Mouse (Mus musculus): ENCODE data around the gene Nags. TPM values are rescaled to one million over a fixed set of nuclear protein-coding genes. Genes with fewer than 3 reads are reported as not detected.

Nags gene
- not detected for polyA plus RNA-seq (2014; fragmentation: Illumina TruSeq; extraction: RNeasy Lipid Tissue Mini Kit (QIAGEN cat#74804); ENCODE audit: low read depth, low replicate concordance)

DNA sequence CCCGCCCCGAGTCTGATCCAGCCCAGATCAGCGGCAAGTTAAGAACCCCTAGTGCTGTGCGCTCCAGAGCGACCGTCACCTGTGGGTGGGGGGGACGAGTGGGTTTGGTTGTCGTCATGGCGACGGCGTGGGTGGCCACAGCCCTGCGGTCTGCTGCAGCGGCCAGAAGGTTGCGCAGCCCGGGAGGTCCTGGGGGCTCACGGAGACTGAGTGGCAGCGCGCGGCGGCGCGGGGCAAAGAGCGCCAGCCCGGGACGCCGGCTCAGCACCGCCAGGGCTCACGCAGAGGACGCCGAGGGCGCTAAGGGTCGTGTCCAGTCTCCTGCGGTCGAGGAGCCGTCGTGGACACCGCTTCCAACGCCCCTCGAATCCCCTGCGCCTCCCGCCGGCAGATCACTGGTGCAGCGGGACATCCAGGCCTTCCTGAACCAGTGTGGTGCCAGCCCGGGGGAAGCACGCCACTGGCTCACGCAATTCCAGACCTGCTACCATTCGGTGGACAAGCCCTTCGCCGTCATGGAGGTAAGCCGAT, at the start of gene Nags:
Gene Nags, plus strand, starts transcription at position 43 of the 531 bp plus-strand sequence.

GRCm38 (mm10) chr11:102101219-102101618, 44.1 kb upstream of the Nags start, which contains the start of gene Ppy:
TSS of gene Ppy (minus strand) at chr11:102101319.

GRCm38 (mm10) chr11:102107732-102108131, 37.6 kb upstream of the Nags start, which contains the start of gene Pyy:
TSS of gene Pyy (minus strand) at chr11:102107832.

GRCm38 (mm10) chr11:102156039-102156785, 10.9 kb downstream of the Nags start, which contains the start of gene Tmem101:
TSS of gene Tmem101 (minus strand) at chr11:102156404.

GRCm38 (mm10) chr11:102184646-102185495, 39.6 kb downstream of the Nags start, which contains the start of gene Lsm12:
TSS of gene Lsm12 (minus strand) at chr11:102185296.

GRCm38 (mm10) chr11:102189461-102190436, 44.4 kb downstream of the Nags start, which contains the start of gene G6pc3:
TSS of gene G6pc3 (plus strand) at chr11:102189620.

Other genes with a start within 250 kb of the Nags start
- 0.28 TPM for gene Sost, start 178.5 kb upstream of the Nags start, polyA plus RNA-seq (2014; fragmentation: Illumina TruSeq; extraction: RNeasy Lipid Tissue Mini Kit (QIAGEN cat#74804); ENCODE audit: low read depth, low replicate concordance)
- not detected for gene Cfap97d1, start 161.2 kb upstream of the Nags start, polyA plus RNA-seq (2014; fragmentation: Illumina TruSeq; extraction: RNeasy Lipid Tissue Mini Kit (QIAGEN cat#74804); ENCODE audit: low read depth, low replicate concordance)
- gene Dusp3, start 158.5 kb upstream of the Nags start, polyA plus RNA-seq (2014; fragmentation: Illumina TruSeq; extraction: RNeasy Lipid Tissue Mini Kit (QIAGEN cat#74804); ENCODE audit: low read depth, low replicate concordance): 32.9 TPM
- gene Mpp3, start 117.1 kb upstream of the Nags start, polyA plus RNA-seq (2014; fragmentation: Illumina TruSeq; extraction: RNeasy Lipid Tissue Mini Kit (QIAGEN cat#74804); ENCODE audit: low read depth, low replicate concordance): 0.44 TPM
- gene Cd300lg, start 104.0 kb upstream of the Nags start, polyA plus RNA-seq (2014; fragmentation: Illumina TruSeq; extraction: RNeasy Lipid Tissue Mini Kit (QIAGEN cat#74804); ENCODE audit: low read depth, low replicate concordance): 19.1 TPM
- gene Mpp2, start 57.0 kb upstream of the Nags start, polyA plus RNA-seq (2014; fragmentation: Illumina TruSeq; extraction: RNeasy Lipid Tissue Mini Kit (QIAGEN cat#74804); ENCODE audit: low read depth, low replicate concordance): 0.49 TPM
- gene Ppy, start 44.2 kb upstream of the Nags start, polyA plus RNA-seq (2014; fragmentation: Illumina TruSeq; extraction: RNeasy Lipid Tissue Mini Kit (QIAGEN cat#74804); ENCODE audit: low read depth, low replicate concordance): not detected
- not detected for gene Pyy, start 37.7 kb upstream of the Nags start, polyA plus RNA-seq (2014; fragmentation: Illumina TruSeq; extraction: RNeasy Lipid Tissue Mini Kit (QIAGEN cat#74804); ENCODE audit: low read depth, low replicate concordance)
- gene Tmem101, start 10.9 kb downstream of the Nags start, polyA plus RNA-seq (2014; fragmentation: Illumina TruSeq; extraction: RNeasy Lipid Tissue Mini Kit (QIAGEN cat#74804); ENCODE audit: low read depth, low replicate concordance): 2.8 TPM
- gene Lsm12, start 39.8 kb downstream of the Nags start, polyA plus RNA-seq (2014; fragmentation: Illumina TruSeq; extraction: RNeasy Lipid Tissue Mini Kit (QIAGEN cat#74804); ENCODE audit: low read depth, low replicate concordance): 31.2 TPM
- 0.93 TPM for gene G6pc3, start 44.1 kb downstream of the Nags start, polyA plus RNA-seq (2014; fragmentation: Illumina TruSeq; extraction: RNeasy Lipid Tissue Mini Kit (QIAGEN cat#74804); ENCODE audit: low read depth, low replicate concordance)
- gene Hdac5, start 84.7 kb downstream of the Nags start, polyA plus RNA-seq (2014; fragmentation: Illumina TruSeq; extraction: RNeasy Lipid Tissue Mini Kit (QIAGEN cat#74804); ENCODE audit: low read depth, low replicate concordance): 0.44 TPM
- gene BC030867, start 103.4 kb downstream of the Nags start, polyA plus RNA-seq (2014; fragmentation: Illumina TruSeq; extraction: RNeasy Lipid Tissue Mini Kit (QIAGEN cat#74804); ENCODE audit: low read depth, low replicate concordance): not detected
- gene Asb16, start 123.2 kb downstream of the Nags start, polyA plus RNA-seq (2014; fragmentation: Illumina TruSeq; extraction: RNeasy Lipid Tissue Mini Kit (QIAGEN cat#74804); ENCODE audit: low read depth, low replicate concordance): not detected
- gene Tmub2, start 139.4 kb downstream of the Nags start, polyA plus RNA-seq (2014; fragmentation: Illumina TruSeq; extraction: RNeasy Lipid Tissue Mini Kit (QIAGEN cat#74804); ENCODE audit: low read depth, low replicate concordance): 7.2 TPM
- 4.4 TPM for gene Atxn7l3, start 151.1 kb downstream of the Nags start, polyA plus RNA-seq (2014; fragmentation: Illumina TruSeq; extraction: RNeasy Lipid Tissue Mini Kit (QIAGEN cat#74804); ENCODE audit: low read depth, low replicate concordance)
- 31.2 TPM for gene Ubtf, start 174.2 kb downstream of the Nags start, polyA plus RNA-seq (2014; fragmentation: Illumina TruSeq; extraction: RNeasy Lipid Tissue Mini Kit (QIAGEN cat#74804); ENCODE audit: low read depth, low replicate concordance)
- gene Slc4a1, start 220.7 kb downstream of the Nags start, polyA plus RNA-seq (2014; fragmentation: Illumina TruSeq; extraction: RNeasy Lipid Tissue Mini Kit (QIAGEN cat#74804); ENCODE audit: low read depth, low replicate concordance): 8.4 TPM
- gene Rundc3a, start 247.9 kb downstream of the Nags start, polyA plus RNA-seq (2014; fragmentation: Illumina TruSeq; extraction: RNeasy Lipid Tissue Mini Kit (QIAGEN cat#74804); ENCODE audit: low read depth, low replicate concordance): not detected

Data from kidney, adult 10 weeks (tissue).